Mouse (Mus musculus) layer of hippocampus, adult 9-10 months (tissue): ENCODE data around the gene Prss48.
"Not testable (repeated sequence)": the region's sequence is repeated elsewhere in the genome, so short reads cannot be mapped to it uniquely, and the experiment has no call there.

Source experiments
- DNase-seq: peaks from one replicate; pipeline ENCODE4 v3.0.0; 2022; ENCODE audit warnings: low spot score

Gene Prss48

DNA sequence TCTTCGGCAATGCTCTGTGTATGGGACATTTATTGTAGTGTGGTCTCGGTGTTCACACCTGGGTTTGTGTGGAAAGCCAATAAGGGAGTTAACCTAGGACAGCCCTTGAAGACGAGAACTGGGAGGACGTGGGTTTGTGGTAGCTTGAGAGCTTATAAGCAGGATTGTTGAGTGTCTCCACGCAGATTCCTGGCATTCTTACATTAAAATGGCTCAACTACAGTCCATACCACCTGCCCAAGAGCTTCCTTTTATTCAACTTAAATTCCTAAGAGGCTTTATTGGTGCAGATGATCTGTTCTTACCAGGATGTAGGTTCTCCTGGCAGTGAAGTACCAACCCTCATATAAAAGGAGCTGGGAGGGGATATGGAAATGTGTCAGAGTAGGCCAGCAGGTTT, 649 bp upstream of the Prss48 start:
- no peak for DNase-seq

DNA sequence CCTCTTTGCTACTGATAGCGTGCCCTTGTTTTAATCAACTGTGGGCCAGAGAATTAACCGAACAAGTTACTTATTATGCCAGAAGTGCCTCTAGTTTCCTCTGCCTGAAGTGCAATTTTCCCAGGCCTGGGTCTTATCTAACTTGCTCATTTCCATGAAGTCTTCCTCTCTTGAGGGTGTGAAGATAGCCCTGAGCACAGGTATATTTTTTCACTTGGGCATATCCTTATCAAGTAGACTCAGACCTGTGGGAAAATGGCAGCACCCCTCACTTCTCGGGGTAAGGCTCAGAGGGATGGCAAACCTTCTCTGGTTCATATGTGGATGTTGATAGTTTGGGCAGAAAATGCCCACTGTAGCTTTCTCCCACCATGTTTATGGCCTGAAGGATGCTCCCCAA, 1.0 kb downstream of the Prss48 start:
- no peak for DNase-seq

DNA sequence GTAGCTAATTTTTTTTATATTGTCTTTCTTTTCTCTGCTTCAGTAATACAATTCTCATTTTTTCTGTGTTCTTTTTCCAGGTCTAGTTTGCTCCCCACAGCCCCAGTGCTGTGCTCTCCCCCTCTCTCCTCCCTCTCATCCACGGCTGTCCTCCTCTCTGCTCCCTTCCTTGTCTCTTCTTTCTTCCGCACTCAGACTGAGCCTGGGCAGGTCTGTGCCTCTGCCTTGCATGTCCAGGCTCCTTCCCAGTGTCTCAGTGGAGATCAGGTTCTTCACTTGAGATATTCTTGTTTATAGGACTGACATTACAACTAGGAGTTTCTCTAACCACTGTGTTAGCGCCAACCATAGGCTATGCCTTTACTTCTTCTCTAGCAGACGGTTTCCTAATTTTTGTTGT, 7.6 kb downstream of the Prss48 start:
- no peak for DNase-seq

DNA sequence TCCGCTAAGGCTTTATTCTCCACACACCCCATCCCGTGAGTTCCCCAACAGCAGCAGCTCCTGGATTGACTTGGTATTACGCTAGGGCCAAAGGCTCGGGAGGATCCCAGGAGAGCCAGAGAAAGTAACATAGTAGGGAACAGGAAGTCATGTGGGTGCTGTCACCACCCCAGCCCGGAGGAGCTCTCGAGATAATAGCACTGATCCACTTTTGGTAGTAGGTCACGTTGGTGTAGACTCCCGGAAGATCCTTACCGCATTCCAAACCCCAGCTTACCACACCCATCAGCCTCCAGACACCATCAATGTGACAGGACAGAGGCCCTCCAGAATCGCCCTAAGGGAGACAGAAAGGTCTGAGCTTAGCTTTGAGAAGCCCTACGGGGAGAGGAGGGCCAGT, 8.5 kb downstream of the Prss48 start:
- DNase-seq = no peak

DNA sequence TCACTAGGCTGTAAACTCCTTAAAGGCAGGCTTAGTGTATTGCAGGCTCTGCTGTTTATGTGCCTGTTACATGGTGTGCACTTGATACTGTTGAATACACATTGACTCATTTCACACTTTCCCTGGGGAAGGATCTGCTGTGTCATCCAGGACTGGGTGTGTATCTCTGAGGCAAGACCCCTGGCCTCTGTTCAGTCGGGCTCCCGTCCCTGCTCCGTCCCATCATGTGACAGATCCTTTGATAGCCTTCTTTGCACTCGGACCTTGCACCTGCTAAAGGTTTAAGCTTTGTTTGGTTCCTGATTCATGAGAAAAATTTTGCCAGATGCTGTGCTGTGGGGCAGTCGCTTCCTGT, 10.5 kb downstream of the Prss48 start:
- no peak for DNase-seq

DNA sequence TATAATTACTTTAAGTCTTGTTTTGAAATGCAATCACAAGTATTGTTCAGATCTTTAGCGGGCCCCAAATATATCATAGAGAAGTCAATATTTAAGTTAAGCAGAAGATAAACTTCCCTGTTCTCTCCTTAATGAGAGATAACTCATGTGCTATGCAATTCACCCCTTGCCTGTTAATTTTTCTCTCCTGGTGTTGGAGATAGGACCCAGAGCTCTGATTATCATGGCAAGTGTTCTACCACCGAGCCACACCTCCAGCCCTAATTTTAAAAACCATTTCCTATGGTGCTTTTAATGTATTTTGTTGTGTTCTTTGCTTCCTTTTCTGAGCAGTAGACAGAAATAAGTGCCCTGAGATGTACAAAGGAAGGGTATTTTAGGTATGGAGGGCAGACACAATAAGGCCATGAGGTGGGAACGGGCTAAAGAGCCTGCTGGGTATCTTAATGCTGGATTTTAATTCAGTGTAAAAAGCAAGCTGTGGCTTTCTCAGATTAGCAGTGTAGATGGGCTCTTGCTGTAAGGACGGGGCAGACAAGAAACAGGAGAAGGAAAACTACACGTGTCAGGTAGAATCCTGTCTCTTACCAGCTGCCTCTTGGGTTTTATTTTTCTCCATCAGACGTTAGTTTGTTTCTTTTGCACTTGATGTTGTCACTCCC, 11.0 kb downstream of the Prss48 start:
- no peak for DNase-seq

DNA sequence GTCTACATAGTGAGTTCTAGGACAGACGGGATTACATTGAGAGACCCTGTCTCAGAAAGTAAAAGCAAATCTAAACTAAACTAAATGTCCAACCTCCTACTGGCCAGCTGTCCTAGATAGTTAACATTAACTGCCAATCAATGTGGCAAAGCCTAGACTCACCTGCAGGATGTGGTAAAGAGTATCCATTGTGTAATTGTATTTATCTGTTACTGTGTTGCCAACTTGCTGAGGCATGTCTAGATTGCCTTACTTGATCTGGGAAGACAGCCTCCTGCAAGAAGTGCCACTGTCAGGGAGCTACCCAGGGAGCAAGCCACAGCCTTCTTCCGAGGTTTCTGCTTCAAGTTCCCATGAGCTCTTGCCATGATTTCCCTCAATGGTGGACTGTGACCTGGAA, 15.1 kb downstream of the Prss48 start:
- DNase-seq = no peak

DNA sequence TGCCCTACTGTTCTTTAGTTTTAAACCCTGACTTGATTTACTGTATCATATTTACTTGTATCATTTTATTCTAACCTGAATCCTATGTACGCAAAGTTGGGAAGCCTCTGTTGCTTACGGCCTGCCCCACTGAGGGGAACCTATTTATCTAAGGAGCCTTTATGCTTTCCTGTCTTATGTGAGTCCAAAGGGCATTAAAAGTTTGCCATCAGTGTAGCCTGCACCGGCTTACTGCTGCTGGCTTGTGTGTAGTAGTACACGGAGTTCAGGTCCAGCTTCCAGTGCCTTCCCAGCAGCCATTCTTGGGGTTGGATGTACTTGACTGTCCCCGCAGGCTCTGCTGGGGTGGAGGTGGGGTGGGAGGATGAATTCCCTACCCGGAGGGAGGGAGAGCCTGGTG, 17.8 kb downstream of the Prss48 start:
- no peak for DNase-seq

DNA sequence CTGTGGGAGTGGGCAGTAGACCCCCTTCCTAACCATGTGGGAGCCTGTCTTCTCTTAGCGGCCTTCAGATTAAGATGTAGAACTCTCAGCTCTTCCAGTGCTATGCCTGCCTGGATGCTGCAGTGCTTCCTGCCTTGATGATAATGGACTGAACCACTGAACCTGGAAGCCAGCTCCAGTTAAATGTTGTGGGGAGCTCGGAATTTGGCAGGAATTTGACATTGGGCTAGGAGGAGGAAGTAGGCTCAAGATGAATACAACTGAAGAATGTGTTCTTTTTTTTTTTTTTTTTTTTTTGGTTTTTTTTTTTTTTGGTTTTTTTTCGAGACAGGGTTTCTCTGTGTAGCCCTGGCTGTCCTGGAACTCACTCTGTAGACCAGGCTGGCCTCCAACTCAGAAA, 20.5 kb downstream of the Prss48 start:
- DNase-seq = not testable (repeated sequence)

DNA sequence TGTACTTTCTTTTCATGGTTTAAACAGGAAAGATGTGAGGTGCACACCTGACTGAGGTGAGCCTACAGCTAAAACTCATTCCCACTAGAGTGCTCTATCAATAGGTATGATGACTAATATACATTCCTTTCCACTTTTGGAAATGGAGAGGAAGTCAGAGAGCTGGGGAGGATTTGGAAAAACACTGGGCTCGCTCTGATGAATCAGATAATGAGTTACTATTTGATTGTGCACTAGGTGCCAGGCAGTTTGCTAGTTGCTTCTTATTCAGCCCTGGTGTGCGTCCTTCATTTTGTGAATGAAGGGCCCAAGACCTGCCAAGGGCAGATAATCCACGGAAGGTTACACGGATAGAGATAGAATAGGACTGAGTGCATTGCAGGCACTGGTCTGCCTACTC, 22.3 kb downstream of the Prss48 start:
- DNase-seq = no peak

DNA sequence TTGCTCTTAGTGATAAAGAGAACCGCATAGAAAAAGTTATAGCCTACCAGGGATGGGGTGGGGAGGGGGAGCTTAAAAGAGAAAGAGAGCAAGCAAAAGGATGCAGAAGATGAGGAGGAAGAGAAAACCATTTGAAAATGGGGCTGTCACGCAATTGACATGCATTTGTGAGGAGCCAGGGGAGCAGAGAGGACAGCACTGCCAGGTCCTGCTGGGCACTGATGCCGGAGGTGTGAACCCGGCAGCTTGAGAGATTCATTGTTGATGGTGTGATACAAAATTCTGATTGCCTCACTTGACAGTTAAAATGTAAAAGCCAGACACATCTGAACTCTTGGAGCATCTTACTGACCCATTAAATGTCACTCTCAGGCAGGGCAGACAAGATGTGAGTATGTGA, 27.8 kb downstream of the Prss48 start:
- DNase-seq = no peak

DNA sequence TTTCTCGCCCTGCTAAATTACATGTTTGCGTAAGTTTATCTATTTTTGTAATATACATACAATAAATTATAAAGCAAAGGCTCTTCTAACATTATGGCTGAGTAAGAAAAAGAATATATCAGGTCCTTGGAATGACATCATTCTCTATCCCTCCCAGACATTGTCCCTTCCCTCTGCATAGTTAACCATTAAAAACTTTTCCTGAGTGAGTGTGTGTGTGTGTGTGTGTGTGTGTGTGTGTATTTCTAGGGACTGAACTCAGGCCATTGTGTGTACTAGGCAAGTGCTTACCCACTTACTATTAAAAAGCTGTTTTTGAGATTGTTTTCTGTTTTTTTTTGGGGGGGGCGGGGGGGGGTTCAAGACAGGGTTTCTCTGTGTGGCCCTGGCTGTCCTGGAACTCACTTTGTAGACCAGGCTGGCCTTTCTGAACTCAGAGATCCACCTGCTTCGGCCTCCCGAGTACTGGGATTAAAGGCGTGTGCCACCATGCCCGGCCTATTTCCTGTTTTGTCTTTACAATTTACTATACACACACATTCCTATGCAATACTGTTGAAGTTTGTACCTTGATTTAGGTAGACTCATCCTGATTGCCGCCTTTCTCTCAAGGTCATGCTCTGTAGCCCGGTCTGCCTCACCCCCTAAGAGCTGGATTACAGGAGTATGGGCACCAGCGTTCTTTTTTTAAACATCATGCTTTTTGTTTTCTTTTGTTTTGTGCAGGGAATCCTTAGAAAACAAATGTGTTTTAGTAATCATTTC, 28.7 kb downstream of the Prss48 start:
- DNase-seq = no peak

DNA sequence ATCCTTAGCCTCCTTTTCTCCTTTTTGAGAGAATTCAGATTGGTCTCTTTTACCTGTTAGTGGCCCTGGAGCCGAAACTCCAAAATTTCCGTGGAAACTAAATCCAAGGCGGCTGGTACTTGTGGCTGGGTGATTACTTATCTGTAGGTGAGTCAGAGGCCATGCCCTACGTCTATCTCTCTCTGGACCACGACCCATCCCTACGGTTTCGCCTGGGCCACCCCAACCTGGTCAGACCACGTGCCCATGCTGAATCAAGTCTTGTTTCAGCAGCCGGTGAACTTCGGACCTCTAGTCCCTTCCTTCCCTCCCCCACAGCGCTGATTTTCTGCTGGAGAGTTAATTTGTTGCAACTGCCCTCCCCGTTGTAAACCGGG, 30.7 kb downstream of the Prss48 start:
- no peak for DNase-seq

DNA sequence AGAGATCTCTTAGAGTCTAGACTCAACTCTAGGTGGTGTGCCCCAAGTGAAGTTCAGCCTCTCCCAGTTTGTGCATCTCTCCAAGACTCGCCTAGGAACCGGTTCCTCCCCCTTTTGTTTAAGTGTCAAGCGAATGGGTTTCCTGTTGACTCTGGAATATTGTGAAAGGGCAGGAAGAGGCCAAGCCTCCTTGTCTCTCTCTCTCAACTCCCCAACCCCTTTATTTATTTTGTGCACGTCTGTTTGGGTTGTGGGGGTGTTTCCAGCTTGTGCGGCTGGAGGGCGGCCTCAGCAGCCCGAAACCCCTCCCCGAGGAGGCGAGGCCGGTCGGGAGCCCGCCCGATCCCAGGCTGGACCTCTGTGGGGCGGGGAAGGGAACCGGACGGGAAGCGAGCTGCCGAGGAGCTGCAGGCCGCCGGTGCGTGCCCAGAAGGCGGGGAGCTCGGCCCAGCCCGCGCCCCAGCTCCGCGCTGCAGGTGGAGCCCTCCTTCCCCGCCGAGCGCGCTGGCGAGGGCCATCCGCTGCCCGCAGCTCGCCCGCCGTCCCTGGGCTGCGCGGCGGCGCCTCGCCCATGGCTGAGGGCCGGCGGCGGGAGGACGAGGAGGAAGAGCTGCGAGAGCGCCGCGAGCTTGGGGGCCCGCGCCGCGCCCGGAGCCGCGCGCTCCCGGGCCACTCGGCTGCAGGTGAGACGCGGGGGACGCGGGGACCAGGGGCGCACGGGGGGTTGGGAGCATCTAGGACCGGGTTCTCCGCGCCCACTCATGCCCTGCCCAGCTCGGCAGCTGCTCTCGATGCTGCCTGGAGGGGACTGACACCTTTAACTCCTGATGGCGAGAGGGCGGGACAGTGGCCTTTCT, 31.3 kb downstream of the Prss48 start, which contains the start of gene Sh3d19:
TSS of gene Sh3d19 (plus strand) at position 368 of the 857 bp plus-strand sequence.
- no peak for DNase-seq

DNA sequence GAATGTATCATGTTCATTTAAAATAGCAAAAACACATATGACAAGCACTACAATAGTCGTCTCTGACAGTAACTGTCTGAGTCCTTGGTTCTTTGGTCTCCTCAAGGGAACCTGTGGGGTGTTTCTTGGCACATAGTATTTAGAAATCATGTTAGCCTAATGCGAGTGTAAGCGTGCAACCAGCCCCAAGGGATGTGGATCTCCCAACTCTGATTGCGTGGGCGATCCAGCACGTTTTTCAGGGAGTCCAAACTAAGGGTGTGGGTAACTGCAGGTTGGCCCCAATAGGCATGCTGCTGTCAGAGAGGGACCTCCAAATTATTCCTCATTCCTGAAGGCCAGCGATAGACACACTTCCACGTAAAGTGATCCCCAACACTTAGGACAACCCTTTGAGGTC, 33.3 kb downstream of the Prss48 start:
- no peak for DNase-seq

DNA sequence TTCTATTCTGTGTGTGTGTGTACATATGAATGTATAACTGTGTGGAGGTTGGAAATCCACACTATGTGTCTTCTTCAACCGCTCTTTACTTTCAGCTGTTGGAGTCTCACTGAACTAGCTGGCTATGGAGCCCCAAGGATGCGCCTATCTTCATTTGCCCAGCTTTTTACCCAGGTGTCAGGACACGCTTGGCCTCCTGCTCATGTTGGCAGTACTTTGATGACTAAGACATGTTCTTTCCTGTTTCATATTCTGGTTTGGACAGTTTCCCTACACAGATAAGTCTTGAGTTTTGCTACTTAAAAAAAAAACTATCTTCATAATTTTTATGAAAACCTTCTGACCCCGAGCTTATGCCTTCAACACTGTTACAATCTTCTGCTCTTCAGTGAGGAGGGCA, 36.8 kb downstream of the Prss48 start:
- no peak for DNase-seq

DNA sequence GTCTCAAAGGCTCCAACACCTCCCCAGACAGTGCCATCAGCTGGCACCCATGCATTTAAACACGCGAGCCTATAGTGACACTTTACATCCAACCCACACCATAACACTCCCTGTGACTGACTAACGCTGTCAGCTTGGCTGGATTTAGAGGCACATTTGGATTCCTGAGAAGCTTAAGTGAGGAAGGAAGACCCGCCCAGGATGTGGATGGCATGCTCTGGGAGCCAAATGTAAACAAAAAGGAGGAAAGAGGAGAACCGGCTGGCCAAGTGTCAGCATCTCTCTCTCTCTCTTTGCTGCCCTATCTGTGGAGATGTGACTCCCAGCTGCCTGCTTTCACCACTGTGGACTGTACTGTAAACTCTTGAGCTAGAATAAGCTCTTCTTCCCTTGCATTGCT, 41.2 kb downstream of the Prss48 start:
- no peak for DNase-seq

DNA sequence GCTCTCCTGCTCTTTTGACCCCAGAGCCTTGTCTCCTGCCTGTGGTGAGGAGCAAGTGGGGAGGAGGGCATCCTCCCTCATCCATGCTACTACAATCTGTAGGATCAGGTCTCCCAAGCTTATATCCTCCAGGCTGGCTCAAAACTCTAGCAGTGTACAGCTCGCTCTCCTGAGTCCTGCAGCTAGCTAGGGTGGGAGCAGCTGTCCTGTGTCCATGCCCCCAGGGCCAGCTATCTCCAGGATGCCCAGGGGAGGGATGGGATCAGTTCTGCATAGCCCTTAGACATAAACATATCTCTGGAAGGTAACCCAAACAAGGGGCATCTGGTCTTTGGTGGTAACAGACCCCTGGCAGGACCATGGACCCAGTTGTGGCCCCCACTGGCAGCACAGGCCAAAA, 42.6 kb downstream of the Prss48 start:
- DNase-seq = no peak

DNA sequence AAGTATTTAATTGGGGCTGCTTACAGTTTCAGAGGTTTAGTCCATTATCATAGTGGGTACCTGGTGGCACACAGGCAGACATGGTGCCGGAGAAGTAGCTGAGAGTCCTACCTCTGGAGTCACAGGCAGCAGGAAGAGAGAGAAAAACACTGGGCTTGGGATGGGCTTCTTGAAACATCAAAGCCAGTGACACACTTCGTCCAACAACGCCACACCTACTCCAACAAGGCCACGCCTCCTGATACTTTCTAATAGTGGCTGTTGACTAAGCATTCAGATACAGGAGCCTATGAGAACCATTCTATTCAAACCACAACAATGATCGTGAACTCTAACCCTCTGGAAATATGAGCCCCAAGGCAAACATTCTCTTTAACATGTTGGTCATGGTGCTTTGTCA, 46.6 kb downstream of the Prss48 start:
- DNase-seq = no peak

DNA sequence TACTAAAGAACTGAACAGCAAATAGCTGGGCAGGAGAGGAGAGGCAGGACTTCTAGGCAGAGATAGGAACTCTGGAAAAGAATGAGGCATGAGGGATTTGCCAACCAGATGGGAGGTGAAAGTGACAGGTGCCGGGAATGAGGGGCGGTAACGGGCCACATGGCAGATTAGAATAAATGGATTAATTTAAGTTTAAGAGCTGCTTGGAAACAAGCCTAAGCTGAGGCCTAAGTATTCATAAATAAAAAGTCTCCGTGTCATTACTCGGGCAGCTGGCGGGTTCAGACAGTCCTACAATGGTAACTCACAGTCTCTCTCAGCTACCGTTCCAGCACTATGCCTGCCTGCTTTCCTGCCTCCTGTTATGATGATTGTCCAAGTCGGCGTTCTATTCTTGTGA, 47.0 kb downstream of the Prss48 start:
- no peak for DNase-seq

DNA sequence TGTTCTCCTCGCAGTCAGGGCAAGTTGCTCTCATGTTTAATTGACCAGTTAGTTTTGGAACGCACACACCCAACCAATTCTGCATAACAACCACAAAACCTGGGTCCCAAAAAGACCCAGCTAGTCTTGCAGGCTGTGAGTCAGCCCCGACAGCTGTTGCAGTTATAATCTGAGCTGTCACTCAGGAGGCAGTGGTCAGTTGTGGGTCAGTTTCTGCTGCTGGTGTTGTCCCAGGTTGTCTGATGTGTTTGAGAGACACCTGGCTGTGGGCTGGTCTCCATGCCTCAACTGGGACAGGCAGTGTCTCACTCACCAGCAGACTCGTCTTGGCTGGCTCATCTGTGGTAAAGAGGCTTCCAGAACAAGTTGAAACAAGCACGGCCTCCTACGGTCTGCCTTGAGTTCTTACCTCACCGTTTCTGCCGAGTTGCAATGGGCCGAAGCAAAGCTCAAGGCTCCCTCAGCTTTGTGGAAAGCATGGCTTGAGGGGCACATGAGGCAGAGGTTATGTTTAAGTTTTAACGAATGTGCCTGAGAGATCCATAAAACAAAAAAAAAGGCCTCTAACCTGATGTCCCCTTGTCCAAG, 49.5 kb downstream of the Prss48 start:
- no peak for DNase-seq

DNA sequence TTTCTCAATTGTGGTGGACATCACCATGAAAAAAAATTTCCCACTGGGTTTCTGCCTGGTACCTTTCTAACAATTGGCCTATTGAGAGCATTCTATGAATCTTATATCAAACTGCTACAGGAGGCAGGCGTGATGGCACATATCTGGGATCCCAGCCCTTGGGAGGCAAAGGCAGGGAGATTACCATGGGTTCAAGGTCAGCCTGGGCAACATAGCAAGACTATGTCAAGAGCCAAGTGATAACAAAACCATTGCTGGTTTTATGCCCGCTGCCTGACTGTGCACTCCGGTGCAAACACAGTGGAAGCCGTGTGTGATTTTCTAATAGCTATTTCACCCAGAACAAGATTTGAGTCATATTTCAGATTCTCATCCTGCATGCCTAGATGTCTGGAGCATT, 51.4 kb downstream of the Prss48 start:
- DNase-seq = no peak
